Mouse (Mus musculus) testis, adult 2 months (tissue): ENCODE measurements around the gene Pias4.
A peak's percentile ranks its signal among the peaks of the same experiment; 100 is the strongest.

Experiments used
- CTCF ChIP-seq: fragments of 200-500 bp; IDR thresholded peaks from 2 replicates; pipeline ENCODE4 v1.5.1; 2012; ENCODE audit warnings: low read depth, mild to moderate bottlenecking, inconsistent platforms, low read length, moderate library complexity; ENCODE audit not compliant: control insufficient read depth, insufficient read depth, insufficient replicate concordance
- POLR2A ChIP-seq: fragments of 200-500 bp; IDR thresholded peaks from 2 replicates; pipeline ENCODE4 v1.6.1; 2012; ENCODE audit warnings: low read depth, mild to moderate bottlenecking, inconsistent platforms, low read length, moderate library complexity; ENCODE audit not compliant: control insufficient read depth

- TF ChIP-seq CTCF (no peak), POLR2A (peak; percentile 24; the same call in 1 of the 2 replicates)
Measured at GRCm38 (mm10) chr10:81177491-81177925, 9.8 kb upstream of the Pias4 start.
